Mouse (Mus musculus) ES-Bruce4 (cell line): ENCODE measurements around the gene Ltb.

Source experiments
- CTCF ChIP-seq: IDR thresholded peaks from one replicate; pipeline ENCODE4 v1.8.1; 2011; ENCODE audit warnings: low read depth, low read length
- POLR2A ChIP-seq: IDR thresholded peaks from one replicate; pipeline ENCODE4 v1.8.1; 2011; ENCODE audit warnings: low read length; ENCODE audit not compliant: insufficient read depth

DNA sequence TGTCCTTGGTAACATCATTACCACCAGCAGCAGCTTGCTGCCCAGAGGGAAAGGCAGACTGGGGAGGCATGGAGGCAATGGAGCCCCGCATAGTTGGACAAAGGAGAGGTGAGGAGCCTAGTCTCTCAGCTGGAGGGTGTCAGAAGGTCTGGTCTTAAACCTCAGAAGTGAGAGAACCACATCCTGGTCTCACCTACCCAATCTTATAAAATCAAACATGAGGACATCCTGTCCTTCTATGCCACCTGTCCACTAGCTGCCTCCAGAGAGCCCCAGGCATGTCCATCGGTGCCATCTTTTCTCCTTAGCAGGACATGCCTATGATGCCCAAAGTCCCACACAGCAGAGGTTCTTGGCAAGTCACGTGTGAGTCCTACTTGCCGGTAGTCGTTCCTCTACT lies 14.1 kb upstream of the Ltb start:
- TF ChIP-seq CTCF (no peak), POLR2A (no peak)
